Mouse (Mus musculus): ENCODE measurements around the gene Rnaseh2a.

DNA sequence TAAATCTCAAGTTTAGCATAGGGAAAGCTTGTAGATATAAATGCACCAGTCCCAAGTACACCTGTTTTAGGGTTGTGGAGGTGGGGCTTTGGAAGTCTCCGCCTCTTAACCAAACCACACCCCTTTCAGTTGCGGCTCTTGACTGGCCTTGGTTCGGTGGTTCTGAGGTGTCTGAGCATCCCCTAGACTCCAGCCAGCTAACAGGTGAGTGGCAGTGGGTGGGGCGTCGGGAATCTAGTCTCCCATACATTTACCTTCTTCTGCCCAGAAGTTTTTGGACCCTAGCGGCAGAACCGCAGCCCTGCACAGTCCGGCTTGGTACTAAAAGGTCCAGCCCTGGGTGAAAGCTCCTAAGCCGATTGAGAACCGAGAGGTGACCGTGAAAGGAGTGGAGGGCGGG, 19.8 kb downstream of the Rnaseh2a start:
- TF ChIP-seq ZNF384 (IDR thresholded peaks at IDR 0.05; ENCODE audit: low read depth, low read length) (no peak), CHD2 (IDR thresholded peaks at IDR 0.05; ENCODE audit: low read depth, low read length) (no peak)

Data from ES-E14 (cell line).